In the genomic region with DNA sequence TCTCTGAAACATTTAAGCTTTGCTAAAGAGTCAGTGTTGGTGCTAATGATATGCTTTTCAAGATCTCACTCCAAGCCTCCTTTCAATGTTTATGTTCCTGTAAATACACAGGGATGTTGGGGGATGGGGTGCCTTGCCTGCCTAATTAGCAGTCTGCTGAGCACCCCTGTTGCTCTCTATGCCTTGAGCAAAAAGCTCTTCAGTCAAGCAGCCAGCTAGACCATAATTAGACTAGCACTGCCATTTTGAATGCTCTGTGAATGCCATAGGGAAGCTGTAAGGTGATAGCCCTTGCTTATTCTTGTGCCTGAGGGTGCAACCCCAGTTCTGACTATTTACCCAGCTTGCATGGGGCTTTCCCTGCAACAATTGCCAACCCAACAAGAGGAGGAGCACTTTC, we compare ENCODE assay signal across 14 mouse cellular contexts.
DNase-seq lines count a peak whose midpoint lies in the region; ATAC-seq and TF ChIP-seq lines count a peak whose summit lies in the region.
"Had no signal": no experiment of that assay in that cellular context is flagged by ENCODE, and none has a peak within 500 bp of the region (broad histone marks: within the 10 kb centered on the region; RNA-seq: fewer than 3 reads in every experiment).

No protein-coding gene starts in this region.

- H3K9ac ChIP-seq in forebrain, postnatal 0 days = no peak overlapping the region
- H3K9ac ChIP-seq in forebrain, embryonic 13.5 days = no peak overlapping the region
- H3K9ac ChIP-seq in midbrain, embryonic 12.5 days (replicated peaks) = no peak overlapping the region
- H3K9ac ChIP-seq: liver, embryonic 12.5 days had no signal

- no peak for DNase-seq in forebrain, embryonic 10.5 days (ENCODE audit: extremely low spot score, low spot score)
- no peak for DNase-seq in forebrain, postnatal 0 days
- peak; percentile 9 for DNase-seq in ES-CJ7 (ENCODE audit: low read depth, low spot score)
- no peak for DNase-seq in spleen, postnatal 36 days (ENCODE audit: low spot score in 2 of 2)
- no peak for DNase-seq in thymus, postnatal 0 days (ENCODE audit: low spot score)
- DNase-seq in yolk sac, embryonic 10.5 days (ENCODE audit: low spot score) = no peak
- DNase-seq: cerebellum, adult 11 months; kidney, adult 2 months; kidney, postnatal 36 days had no signal

- H3K27ac ChIP-seq in forebrain, embryonic 10.5 days = peak overlapping the region; percentile 40; the same call in 1 of the 2 replicates
- H3K27ac ChIP-seq in forebrain, postnatal 0 days (ENCODE audit: low read depth, low read length) = no peak overlapping the region
- H3K27ac ChIP-seq in forebrain, embryonic 13.5 days = no peak overlapping the region
- no peak overlapping the region for H3K27ac ChIP-seq in midbrain, embryonic 12.5 days (replicated peaks)
- H3K27ac ChIP-seq: liver, embryonic 12.5 days had no signal

- H3K4me2 ChIP-seq in forebrain, postnatal 0 days (ENCODE audit: low read depth) = no peak overlapping the region
- no peak overlapping the region for H3K4me2 ChIP-seq in forebrain, embryonic 13.5 days
- H3K4me2 ChIP-seq in midbrain, embryonic 12.5 days (replicated peaks) = no peak overlapping the region
- H3K4me2 ChIP-seq: liver, embryonic 12.5 days had no signal

- no peaks in the 10 kb centered on the region for H3K27me3 ChIP-seq in forebrain, embryonic 10.5 days (ENCODE audit: poor library complexity, severe bottlenecking)
- H3K27me3 ChIP-seq in forebrain, postnatal 0 days (ENCODE audit: insufficient read depth, low read length) = no peaks in the 10 kb centered on the region
- H3K27me3 ChIP-seq in forebrain, embryonic 13.5 days = no peaks in the 10 kb centered on the region
- H3K27me3 ChIP-seq in midbrain, embryonic 12.5 days = no peaks in the 10 kb centered on the region
- H3K27me3 ChIP-seq: liver, embryonic 12.5 days; Patski had no signal

- no peak for TF ChIP-seq CTCF in forebrain, postnatal 0 days (IDR thresholded peaks at IDR 0.05; ENCODE audit: low read depth)

- H3K4me3 ChIP-seq in forebrain, embryonic 10.5 days = no peak overlapping the region
- no peak overlapping the region for H3K4me3 ChIP-seq in forebrain, postnatal 0 days (ENCODE audit: low read depth, low read length)
- no peak overlapping the region for H3K4me3 ChIP-seq in forebrain, embryonic 13.5 days
- no peak overlapping the region for H3K4me3 ChIP-seq in midbrain, embryonic 12.5 days
- H3K4me3 ChIP-seq: liver, embryonic 12.5 days had no signal

- H3K36me3 ChIP-seq in forebrain, embryonic 10.5 days (replicated peaks) = no peaks in the 10 kb centered on the region
- H3K36me3 ChIP-seq in forebrain, postnatal 0 days (ENCODE audit: insufficient read depth) = no peaks in the 10 kb centered on the region
- H3K36me3 ChIP-seq in forebrain, embryonic 13.5 days (ENCODE audit: poor library complexity, severe bottlenecking) = no peaks in the 10 kb centered on the region
- H3K36me3 ChIP-seq in midbrain, embryonic 12.5 days = no peaks in the 10 kb centered on the region
- H3K36me3 ChIP-seq: liver, embryonic 12.5 days had no signal

- H3K9me3 ChIP-seq in forebrain, embryonic 10.5 days = no peaks in the 10 kb centered on the region
- H3K9me3 ChIP-seq in forebrain, postnatal 0 days (ENCODE audit: low read length) = no peaks in the 10 kb centered on the region
- no peaks in the 10 kb centered on the region for H3K9me3 ChIP-seq in forebrain, embryonic 13.5 days (replicated peaks)
- no peaks in the 10 kb centered on the region for H3K9me3 ChIP-seq in midbrain, embryonic 12.5 days
- H3K9me3 ChIP-seq: liver, embryonic 12.5 days had no signal

- no peak for ATAC-seq in forebrain, postnatal 0 days
- ATAC-seq in forebrain, embryonic 13.5 days = peak; percentile 90
- peak; percentile 71 for ATAC-seq in midbrain, embryonic 12.5 days (ENCODE audit: low FRiP score, low read depth)
- ATAC-seq: liver, embryonic 12.5 days; lung, postnatal 0 days; Patski had no signal

- peaks cover 18% of the 10 kb centered on the region for H3K4me1 ChIP-seq in forebrain, embryonic 10.5 days
- H3K4me1 ChIP-seq in forebrain, postnatal 0 days (ENCODE audit: insufficient read depth) = no peaks in the 10 kb centered on the region
- peaks cover 12% of the 10 kb centered on the region for H3K4me1 ChIP-seq in forebrain, embryonic 13.5 days
- H3K4me1 ChIP-seq in midbrain, embryonic 12.5 days = peaks cover 11% of the 10 kb centered on the region
- H3K4me1 ChIP-seq: liver, embryonic 12.5 days had no signal
